Mouse (Mus musculus) bone marrow, adult 2 months (tissue): Measurements from ENCODE around the gene Dhps. TPM values are rescaled to one million over a fixed set of nuclear protein-coding genes. Genes with fewer than 3 reads are reported as not detected.
A peak's percentile ranks its signal among the peaks of the same experiment; 100 is the strongest.
"Not testable (repeated sequence)": the region's sequence is repeated elsewhere in the genome, so short reads cannot be mapped to it uniquely, and the experiment has no call there.

Experiments used
- H3K27ac ChIP-seq: fragments of 200-500 bp; 2 replicates; pipeline ENCODE4 v1.5.1; 2012; ENCODE audit warnings: low read depth, mild to moderate bottlenecking, control low read depth, inconsistent platforms, low read length; ENCODE audit not compliant: control insufficient read depth, poor library complexity, insufficient read depth
- H3K4me1 ChIP-seq: fragments of 200-500 bp; 2 replicates; pipeline ENCODE4 v1.6.1; 2011; ENCODE audit warnings: low read length; ENCODE audit not compliant: control insufficient read depth, insufficient read depth
- H3K4me3 ChIP-seq: fragments of 200-500 bp; replicated peaks from 2 replicates; pipeline ENCODE3; 2011; ENCODE audit warnings: mild to moderate bottlenecking, low read depth, low read length, control low read depth; ENCODE audit not compliant: control insufficient read depth
- CTCF ChIP-seq: fragments of 200-500 bp; IDR thresholded peaks from 2 replicates; pipeline ENCODE4 v1.5.1; 2011; ENCODE audit warnings: low read length, control low read depth; ENCODE audit not compliant: control insufficient read depth, insufficient read depth
- POLR2A ChIP-seq: fragments of 200-500 bp; IDR thresholded peaks from 2 replicates; pipeline ENCODE4 v1.6.1; 2011; ENCODE audit warnings: low read depth, mild to moderate bottlenecking, control low read depth, low read length, borderline replicate concordance; ENCODE audit not compliant: control insufficient read depth
- WGBS: fragments of 180-500 bp; shearing (Covaris S2); methylation state at CpG from one replicate; pipeline ENCODE4 v1.1.7; 2018; 5-methylcytosine and 5-hydroxymethylcytosine counted together
- polyA plus RNA-seq: library from polyadenylated mRNA; stranded (reverse); fragments of >200 nt; gene quantifications from 2 replicates; pipeline ENCODE4 v1.2.4, GENCODE M21; 2011; ENCODE audit warnings: low replicate concordance; ENCODE audit not compliant: missing spikeins, insufficient read depth, insufficient read length

The Dhps gene
- polyA plus RNA-seq, 1 experiment = 31.0 TPM

- WGBS = 78% methylated on average over 4 of the region's 4 CpGs
- no peak overlapping the region for H3K27ac ChIP-seq
- H3K4me3 ChIP-seq = no peak overlapping the region
- no peak for TF ChIP-seq POLR2A
- TF ChIP-seq CTCF = no peak
- H3K4me1 ChIP-seq = no peaks in the 10 kb centered on the region
Observed at GRCm38 (mm10) chr8:85096850-85097249, 25.3 kb downstream of the Dhps start.

DNA sequence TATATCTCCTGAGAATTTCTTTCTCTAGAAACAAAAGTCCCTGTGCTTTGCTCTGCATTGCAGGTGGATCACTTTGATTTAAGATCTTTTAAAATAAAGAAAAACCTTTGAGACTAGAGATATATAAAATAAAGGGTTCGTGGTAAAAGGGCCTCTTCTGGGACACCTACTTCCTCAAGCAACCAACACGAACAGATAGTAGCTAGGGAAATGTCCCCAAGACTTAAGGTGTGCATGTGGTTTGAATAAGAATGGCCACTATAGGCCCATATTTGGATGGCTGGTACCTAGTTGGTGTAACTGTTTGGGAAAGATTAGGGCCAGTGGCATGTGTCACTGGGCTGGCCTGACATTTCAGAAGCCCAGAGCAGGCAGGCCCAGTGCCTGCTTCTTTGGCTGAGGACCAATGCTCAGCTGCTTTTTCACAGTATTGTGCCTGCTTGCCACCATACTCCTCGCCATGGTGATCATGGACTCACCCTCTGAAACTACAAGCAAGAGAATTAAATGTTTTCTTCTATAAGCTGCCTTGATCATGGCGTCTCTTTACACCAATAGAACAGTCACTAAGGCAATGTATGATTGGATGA, 28.6 kb downstream of the Dhps start:
- no peak overlapping the region for H3K4me3 ChIP-seq
- no peaks in the 10 kb centered on the region for H3K4me1 ChIP-seq
- TF ChIP-seq POLR2A (no peak), CTCF (no peak)
- no peak overlapping the region for H3K27ac ChIP-seq
- 64% methylated on average over 4 of the region's 4 CpGs for WGBS

DNA sequence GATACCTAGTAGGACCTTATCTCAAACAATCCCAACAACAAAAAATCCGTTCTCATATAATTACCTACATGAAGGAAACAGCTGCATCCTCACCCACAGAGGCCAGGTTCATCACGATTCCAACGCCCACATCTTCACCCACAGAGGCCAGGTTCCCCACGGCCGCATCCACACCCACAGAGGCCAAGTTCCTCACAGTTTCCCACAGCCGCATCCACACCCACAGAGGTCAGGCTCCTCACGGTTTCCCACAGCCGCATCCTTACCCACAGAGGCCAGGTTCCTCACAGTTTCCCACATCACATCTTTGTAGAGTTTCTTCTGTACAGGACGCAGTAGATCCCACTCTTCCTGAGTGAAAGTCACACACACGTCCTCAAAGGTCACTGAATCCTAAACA, 41.7 kb downstream of the Dhps start:
- TF ChIP-seq CTCF (no peak), POLR2A (no peak)
- no peak overlapping the region for H3K27ac ChIP-seq
- no peak overlapping the region for H3K4me3 ChIP-seq
- no peaks in the 10 kb centered on the region for H3K4me1 ChIP-seq
- WGBS = 82% methylated on average over 10 of the region's 10 CpGs

DNA sequence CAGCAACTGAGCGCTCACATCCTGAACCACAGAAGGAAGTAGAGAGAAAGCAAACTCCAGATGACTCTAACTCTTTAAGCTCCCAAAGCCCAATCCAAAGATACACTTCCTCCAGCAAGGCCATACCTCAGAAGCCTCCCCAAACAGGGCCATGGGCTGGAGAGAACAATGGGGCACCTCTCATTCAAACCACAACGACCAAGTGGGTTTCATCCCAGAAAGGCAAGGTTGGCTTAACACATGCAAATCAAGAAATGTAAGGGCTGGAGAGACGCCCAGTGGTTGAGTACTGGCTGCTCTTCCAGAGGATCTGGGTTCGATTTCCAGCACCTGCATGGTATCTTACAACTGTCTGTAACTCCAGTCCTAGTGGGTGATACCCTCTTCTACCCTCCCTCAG, 43.9 kb downstream of the Dhps start:
- Histone ChIP-seq H3K4me3 (no peak overlapping the region), H3K27ac (no peak overlapping the region), H3K4me1 (no peaks in the 10 kb centered on the region; the same call in 1 of the 2 replicates)
- TF ChIP-seq POLR2A = no peak
- no peak for TF ChIP-seq CTCF
- WGBS = 61% methylated on average over 4 of the region's 4 CpGs

GRCm38 (mm10) chr8:85116984-85117383, 45.4 kb downstream of the Dhps start:
- no peak for TF ChIP-seq CTCF
- TF ChIP-seq POLR2A = no peak
- 80% methylated on average over 7 of the region's 7 CpGs for WGBS
- H3K4me3 ChIP-seq = no peak overlapping the region
- H3K4me1 ChIP-seq = no peaks in the 10 kb centered on the region; the same call in 1 of the 2 replicates
- H3K27ac ChIP-seq = no peak overlapping the region

- TF ChIP-seq POLR2A = no peak
- TF ChIP-seq CTCF = no peak
- 17% methylated on average over 37 of the region's 37 CpGs for WGBS
- Histone ChIP-seq H3K4me1 (no peaks in the 10 kb centered on the region; the same call in 1 of the 2 replicates), H3K27ac (no peak overlapping the region; the same call in 1 of the 2 replicates), H3K4me3 (peak overlapping the region; percentile 54)
Observed at GRCm38 (mm10) chr8:85119052-85119981, 47.8 kb downstream of the Dhps start.

- H3K27ac ChIP-seq, H3K4me1 ChIP-seq, H3K4me3 ChIP-seq: not testable (repeated sequence)
- WGBS = 86% methylated on average over 5 of the region's 5 CpGs
Observed at GRCm38 (mm10) chr8:85120251-85120650, 48.7 kb downstream of the Dhps start.

- WGBS = 71% methylated on average over 3 of the region's 3 CpGs
- Histone ChIP-seq H3K4me1 (no peaks in the 10 kb centered on the region; the same call in 1 of the 2 replicates), H3K4me3 (no peak within 1 kb of the TSS), H3K27ac (no peak within 1 kb of the TSS)
- TF ChIP-seq POLR2A = no peak
- TF ChIP-seq CTCF = no peak
Observed at GRCm38 (mm10) chr8:85122995-85123394, 51.4 kb downstream of the Dhps start, which contains the start of gene Zfp791. Zfp791 (minus strand) TSS chr8:85123095.

GRCm38 (mm10) chr8:85123691-85124090, 52.1 kb downstream of the Dhps start:
- no peak overlapping the region for H3K27ac ChIP-seq
- 85% methylated on average over 8 of the region's 8 CpGs for WGBS
- H3K4me1 ChIP-seq = no peaks in the 10 kb centered on the region; the same call in 1 of the 2 replicates
- no peak for TF ChIP-seq POLR2A
- no peak for TF ChIP-seq CTCF
- H3K4me3 ChIP-seq = no peak overlapping the region

Other genes with a start within 250 kb of the Dhps start
- 2.2 and 3.3 TPM in 2 replicates for gene Dand5, start 248.9 kb upstream of the Dhps start, polyA plus RNA-seq
- 9.2 and 20.5 TPM in 2 replicates for gene Gadd45gip1, start 240.2 kb upstream of the Dhps start, polyA plus RNA-seq
- 169 and 222 TPM in 2 replicates for gene Rad23a, start 231.1 kb upstream of the Dhps start, polyA plus RNA-seq
- 342 and 475 TPM in 2 replicates for gene Calr, start 224.8 kb upstream of the Dhps start, polyA plus RNA-seq
- 36.6 and 59.1 TPM in 2 replicates for gene Farsa, start 214.8 kb upstream of the Dhps start, polyA plus RNA-seq
- 32.6 and 36.7 TPM in 2 replicates for gene Syce2, start 199.6 kb upstream of the Dhps start, polyA plus RNA-seq
- 19.1 and 33.0 TPM in 2 replicates for gene Gcdh, start 177.8 kb upstream of the Dhps start, polyA plus RNA-seq
- 142 and 168 TPM in 2 replicates for gene Klf1, start 169.8 kb upstream of the Dhps start, polyA plus RNA-seq
- gene Dnase2a, start 163.2 kb upstream of the Dhps start, polyA plus RNA-seq = 35.0 and 54.0 TPM in 2 replicates
- gene Mast1, start 134.4 kb upstream of the Dhps start, polyA plus RNA-seq = not detected in 2 replicates
- not detected in 2 replicates for gene Rtbdn, start 124.8 kb upstream of the Dhps start, polyA plus RNA-seq
- not detected in 2 replicates for gene Gm49661, start 102.3 kb upstream of the Dhps start, polyA plus RNA-seq
- gene Prdx2, start 102.2 kb upstream of the Dhps start, polyA plus RNA-seq = 1,113 and 1,804 TPM in 2 replicates
- 40.8 and 54.9 TPM in 2 replicates for gene Rnaseh2a, start 102.0 kb upstream of the Dhps start, polyA plus RNA-seq
- 11.1 and 18.4 TPM in 2 replicates for gene Junb, start 93.0 kb upstream of the Dhps start, polyA plus RNA-seq
- 3.5 and 7.3 TPM in 2 replicates for gene Hook2, start 81.2 kb upstream of the Dhps start, polyA plus RNA-seq
- gene Best2, start 57.2 kb upstream of the Dhps start, polyA plus RNA-seq = not detected in 2 replicates
- 20.7 and 46.6 TPM in 2 replicates for gene Asna1, start 46.5 kb upstream of the Dhps start, polyA plus RNA-seq
- 240 and 300 TPM in 2 replicates for gene Trir, start 44.9 kb upstream of the Dhps start, polyA plus RNA-seq
- 35.5 and 49.9 TPM in 2 replicates for gene Tnpo2, start 34.8 kb upstream of the Dhps start, polyA plus RNA-seq
- 4.1 and 14.3 TPM in 2 replicates for gene Fbxw9, start 11.7 kb upstream of the Dhps start, polyA plus RNA-seq
- gene Gm5741, start 3.8 kb upstream of the Dhps start, polyA plus RNA-seq = 4.3 TPM in 1 of 2 replicates, not detected in the other
- 26.9 and 42.0 TPM in 2 replicates for gene Wdr83os, start 9.0 kb downstream of the Dhps start, polyA plus RNA-seq
- gene Wdr83, start 9.5 kb downstream of the Dhps start, polyA plus RNA-seq = 57.4 and 100 TPM in 2 replicates
- gene Man2b1, start 11.5 kb downstream of the Dhps start, polyA plus RNA-seq = 19.2 and 64.3 TPM in 2 replicates
- not detected in 2 replicates for gene Zfp791, start 51.3 kb downstream of the Dhps start, polyA plus RNA-seq
- gene Cks1brt, start 80.2 kb downstream of the Dhps start, polyA plus RNA-seq = not detected in 2 replicates
- not detected in 2 replicates for gene Olfr371, start 154.2 kb downstream of the Dhps start, polyA plus RNA-seq
- 58.9 and 65.2 TPM in 2 replicates for gene Orc6, start 227.9 kb downstream of the Dhps start, polyA plus RNA-seq
- gene Vps35, start 228.0 kb downstream of the Dhps start, polyA plus RNA-seq = 22.3 and 37.8 TPM in 2 replicates